Mouse (Mus musculus): Measurements from ENCODE around the gene Ankmy1.

Ankmy1 gene

GRCm38 (mm10) chr1:92863268-92863667, 39.4 kb downstream of the Ankmy1 start:
- CTCF ChIA-PET = interaction anchor here in 1 of 4 experiments (0.6 kb wide), 1 partner anchor 14 kb away, joined by 5 read pairs; no protein-coding TSS in a partner anchor
- POLR2A ChIA-PET = interaction anchor here in 1 of 4 experiments (0.7 kb wide), 1 partner anchor 13 kb away, joined by 7 read pairs; no protein-coding TSS in a partner anchor

GRCm38 (mm10) chr1:92861503-92861902, 41.2 kb downstream of the Ankmy1 start:
- POLR2A ChIA-PET = interaction anchor here in 1 of 4 experiments (0.5 kb wide), 1 partner anchor 12 kb away, joined by 3 read pairs; no protein-coding TSS in a partner anchor
- CTCF ChIA-PET = interaction anchor here in 1 of 4 experiments (1.2 kb wide), 1 partner anchor 28 kb away, joined by 3 read pairs; no protein-coding TSS in a partner anchor

- POLR2A ChIA-PET = no interaction called here
- CTCF ChIA-PET = interaction anchor here in 2 of 4 experiments (0.6 to 1.2 kb wide), 2 partner anchors 18 to 81 kb away, joined by 3 to 4 read pairs; no protein-coding TSS in a partner anchor
Observed at GRCm38 (mm10) chr1:92852450-92852849, 50.3 kb downstream of the Ankmy1 start.

GRCm38 (mm10) chr1:92849938-92850574, 52.6 kb downstream of the Ankmy1 start:
- POLR2A ChIA-PET = interaction anchor here in 3 of 4 experiments (0.5 to 1.5 kb wide), 4 partner anchors 13 to 57 kb away, joined by 4 to 7 read pairs (median 5); partner anchors contain the start of gene Gpc1 (in 2 of the 3)
- CTCF ChIA-PET = interaction anchor here (0.6 to 2.9 kb wide), 23 partner anchors 9 to 278 kb away, joined by 3 to 16 read pairs (median 5); partner anchors contain the start of genes Otos (in 3 of the 4), Dusp28 (in 2 of the 4) and Capn10 (in 1 of the 4)

- ChIA-PET POLR2A (interaction anchor here in 2 of 4 experiments (0.6 to 1.6 kb wide), 6 partner anchors 12 to 289 kb away, joined by 3 to 5 read pairs (median 4); partner anchors contain the start of gene Gpc1 (in 2 of the 2)), CTCF (interaction anchor here (0.5 to 2.9 kb wide), 30 partner anchors 9 to 640 kb away, joined by 3 to 16 read pairs (median 4); partner anchors contain the start of genes Otos (in 3 of the 4), Dusp28 (in 2 of the 4) and Capn10 (in 1 of the 4))
Observed at GRCm38 (mm10) chr1:92849491-92849890, 53.2 kb downstream of the Ankmy1 start.

- POLR2A ChIA-PET = interaction anchor here in 3 of 4 experiments (0.5 to 1.6 kb wide), 7 partner anchors 14 to 325 kb away, joined by 3 to 4 read pairs (median 3); partner anchors contain the start of gene Gpc1 (in 1 of the 3)
- CTCF ChIA-PET = interaction anchor here (0.6 to 2.9 kb wide), 11 partner anchors 14 to 794 kb away, joined by 3 to 16 read pairs (median 5); partner anchors contain the start of gene Otos (in 2 of the 4)
Observed at GRCm38 (mm10) chr1:92847873-92848839, 54.5 kb downstream of the Ankmy1 start.

- ChIA-PET CTCF (no interaction called here), POLR2A (interaction anchor here in 1 of 4 experiments (1.4 kb wide), 1 partner anchor 14 kb away, joined by 3 read pairs; the partner anchor contains the start of gene Gpc1)
Observed at GRCm38 (mm10) chr1:92845889-92846288, 56.8 kb downstream of the Ankmy1 start.

GRCm38 (mm10) chr1:92841427-92841826, 61.3 kb downstream of the Ankmy1 start:
- POLR2A ChIA-PET = interaction anchor here in 1 of 4 experiments (1.5 kb wide), 1 partner anchor 10 kb away, joined by 5 read pairs; the partner anchor contains the start of gene Gpc1
- CTCF ChIA-PET = interaction anchor here in 2 of 4 experiments (0.8 to 1.8 kb wide), 7 partner anchors 8 to 145 kb away, joined by 3 to 9 read pairs (median 4); partner anchors contain the start of gene Gpc1 (in 1 of the 2)

GRCm38 (mm10) chr1:92840231-92840890, 62.3 kb downstream of the Ankmy1 start:
- CTCF ChIA-PET = interaction anchor here in 3 of 4 experiments (0.6 to 1.9 kb wide), 12 partner anchors 10 to 671 kb away, joined by 3 to 9 read pairs (median 4); partner anchors contain the start of genes Farp2 (in 1 of the 3) and Otos (in 1 of the 3)
- POLR2A ChIA-PET = interaction anchor here in 2 of 4 experiments (1.0 to 1.2 kb wide), 2 partner anchors 9 kb away, joined by 3 read pairs; partner anchors contain the start of gene Gpc1 (in 2 of the 2)

- ChIA-PET POLR2A (no interaction called here), CTCF (interaction anchor here in 1 of 4 experiments (0.9 to 1.9 kb wide), 3 partner anchors 16 to 672 kb away, joined by 3 to 8 read pairs (median 3); partner anchors contain the start of genes Farp2 and Otos)
Observed at GRCm38 (mm10) chr1:92839211-92839610, 63.5 kb downstream of the Ankmy1 start.

GRCm38 (mm10) chr1:92837931-92838833, 64.5 kb downstream of the Ankmy1 start:
- POLR2A ChIA-PET = no interaction called here
- CTCF ChIA-PET = no interaction called here

GRCm38 (mm10) chr1:92833987-92834706, 68.6 kb downstream of the Ankmy1 start:
- CTCF ChIA-PET = interaction anchor here (0.5 to 6.8 kb wide), 77 partner anchors 8 to 872 kb away, joined by 3 to 117 read pairs (median 4); partner anchors contain the start of genes Otos (in 4 of the 4), Ankmy1 (in 2 of the 4) and Cops9 (in 2 of the 4)

GRCm38 (mm10) chr1:92832011-92833010, 70.4 kb downstream of the Ankmy1 start:
- ChIA-PET CTCF (interaction anchor here (0.6 to 6.8 kb wide), 18 partner anchors 9 to 359 kb away, joined by 3 to 117 read pairs (median 6); partner anchors contain the start of genes Otos (in 3 of the 4), Dusp28 (in 1 of the 4) and Ndufa10 (in 1 of the 4)), POLR2A (interaction anchor here in 3 of 4 experiments (0.5 to 3.0 kb wide), 20 partner anchors 8 to 359 kb away, joined by 3 to 13 read pairs (median 3); partner anchors contain the start of genes Ankmy1 (in 1 of the 3), Dusp28 (in 1 of the 3), Ndufa10 (in 1 of the 3) and Otos (in 1 of the 3))

More at GRCm38 (mm10) chr1:92833987-92834706, 68.6 kb downstream of the Ankmy1 start:
- POLR2A ChIA-PET = interaction anchor here (0.5 to 2.1 kb wide), 9 partner anchors 10 to 315 kb away, joined by 3 to 9 read pairs (median 4); partner anchors contain the start of genes Dusp28 (in 1 of the 4), Olfr1414 (in 1 of the 4) and Otos (in 1 of the 4)

Measured in embryonic stem cell, embryonic (primary cell).